Mouse (Mus musculus) splenic B cell, adult 2 months (primary cell): ENCODE measurements around the gene Tbc1d10c.

Source experiments
- DNase-seq: peaks from one replicate; pipeline ENCODE4 v3.0.0-alpha.2; 2011; ENCODE audit warnings: low read depth, low spot score
- H3K27me3 ChIP-seq: 2 replicates; pipeline ENCODE4 v1.6.1; 2012; ENCODE audit warnings: mild to moderate bottlenecking, low read length, moderate library complexity, mixed read lengths; ENCODE audit not compliant: control insufficient read depth, poor library complexity, insufficient read depth, severe bottlenecking
- H3K36me3 ChIP-seq: 2 replicates; pipeline ENCODE4 v1.6.1; 2012; ENCODE audit warnings: mild to moderate bottlenecking, low read length, moderate library complexity, mixed read lengths; ENCODE audit not compliant: control insufficient read depth, poor library complexity, insufficient read depth, severe bottlenecking

The Tbc1d10c gene

DNA sequence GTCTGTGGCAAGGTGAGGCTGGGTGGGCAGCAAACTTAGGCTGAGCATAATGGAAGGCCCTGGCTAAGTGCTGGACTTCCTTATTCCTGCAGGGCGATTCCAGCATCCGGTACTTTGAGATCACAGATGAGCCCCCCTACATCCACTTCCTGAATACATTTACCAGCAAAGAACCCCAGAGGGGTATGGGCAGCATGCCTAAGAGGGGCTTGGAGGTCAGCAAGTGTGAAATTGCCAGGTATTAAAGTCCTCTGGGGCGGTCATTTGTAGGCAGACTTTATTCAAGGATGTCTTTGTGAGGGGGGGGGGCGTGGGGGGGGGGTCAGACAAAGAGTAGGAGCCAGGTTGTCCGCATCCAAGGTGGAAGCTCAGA lies 39.6 kb downstream of the Tbc1d10c start:
- H3K36me3 ChIP-seq: peaks cover 10% of the 10 kb centered on the region
- no peaks in the 10 kb centered on the region for H3K27me3 ChIP-seq
- DNase-seq: no peak

- Histone ChIP-seq H3K36me3 (peaks cover 7% of the 10 kb centered on the region; the same call in 1 of the 2 replicates), H3K27me3 (no peaks in the 10 kb centered on the region)
- no peak for DNase-seq
Measured at GRCm38 (mm10) chr19:4150567-4151487, 40.3 kb downstream of the Tbc1d10c start.

DNA sequence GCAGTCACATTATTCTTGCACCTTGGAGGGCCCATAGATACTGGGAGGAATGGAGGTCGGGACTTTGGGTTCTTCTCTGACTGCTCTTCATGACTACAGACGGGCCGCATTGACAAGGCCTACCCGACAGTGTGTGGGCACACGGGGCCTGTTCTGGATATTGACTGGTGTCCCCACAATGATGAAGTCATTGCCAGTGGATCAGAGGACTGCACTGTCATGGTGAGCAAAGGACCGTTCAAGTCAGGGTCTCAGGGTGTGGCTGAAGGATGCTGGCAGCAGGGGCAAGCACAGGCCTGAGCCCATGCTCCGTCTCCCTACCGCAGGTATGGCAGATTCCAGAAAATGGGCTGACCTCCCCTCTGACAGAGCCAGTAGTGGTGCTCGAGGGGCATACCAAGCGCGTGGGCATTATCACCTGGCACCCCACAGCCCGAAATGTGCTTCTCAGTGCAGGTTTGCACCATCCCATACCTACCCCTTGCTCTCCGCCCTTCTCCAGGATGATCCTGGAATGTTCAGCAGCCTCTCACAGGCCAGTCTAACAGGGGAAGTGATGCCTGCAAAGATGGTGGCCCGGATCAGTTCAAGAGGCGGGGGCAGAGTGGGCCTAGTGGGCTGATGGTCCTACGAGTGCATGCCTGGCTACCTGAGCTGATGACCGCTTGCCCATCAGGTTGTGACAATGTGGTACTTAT lies 41.2 kb downstream of the Tbc1d10c start:
- no peak for DNase-seq
- peaks cover 3% of the 10 kb centered on the region; the same call in 1 of the 2 replicates for H3K36me3 ChIP-seq
- H3K27me3 ChIP-seq: no peaks in the 10 kb centered on the region

DNA sequence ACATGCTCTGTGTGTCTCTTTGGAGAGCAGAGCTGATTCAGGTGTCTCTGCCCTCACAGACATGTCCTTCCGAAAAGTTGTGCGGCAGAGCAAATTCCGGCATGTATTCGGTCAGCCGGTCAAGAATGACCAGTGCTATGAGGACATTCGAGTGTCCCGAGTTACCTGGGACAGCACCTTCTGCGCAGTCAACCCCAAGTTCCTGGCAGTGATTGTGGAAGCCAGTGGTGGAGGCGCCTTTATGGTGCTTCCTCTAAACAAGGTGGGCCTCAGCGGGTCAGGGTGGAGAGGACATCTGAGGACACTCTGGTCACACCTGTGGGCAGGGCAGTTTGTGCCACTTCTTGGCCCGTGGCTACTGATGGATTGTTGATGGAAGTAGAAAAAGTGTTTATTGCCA lies 41.8 kb downstream of the Tbc1d10c start:
- no peak for DNase-seq
- H3K36me3 ChIP-seq: peaks cover 3% of the 10 kb centered on the region; the same call in 1 of the 2 replicates
- H3K27me3 ChIP-seq: no peaks in the 10 kb centered on the region

DNA sequence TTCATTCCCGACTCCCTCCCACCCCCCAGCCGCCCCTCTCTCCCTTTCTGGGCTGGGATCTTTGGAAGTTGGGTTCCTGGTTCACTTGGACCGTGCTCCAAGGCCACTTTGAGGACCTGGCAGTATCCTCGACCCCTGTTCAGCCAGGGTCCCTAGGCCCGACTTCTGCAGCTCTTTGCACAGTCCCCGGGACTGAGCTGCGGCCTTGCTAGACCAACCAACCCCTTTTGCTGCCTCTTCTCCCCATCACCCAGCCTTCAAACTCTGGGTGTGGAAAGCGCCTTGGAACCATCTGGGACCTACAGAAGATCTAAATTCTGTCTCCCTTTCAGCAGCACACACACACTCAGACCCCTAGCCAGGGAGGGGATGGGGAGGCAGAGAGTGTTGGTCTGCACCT lies 42.3 kb downstream of the Tbc1d10c start:
- H3K27me3 ChIP-seq: no peaks in the 10 kb centered on the region
- peak; percentile 42 for DNase-seq
- peaks cover 3% of the 10 kb centered on the region; the same call in 1 of the 2 replicates for H3K36me3 ChIP-seq

DNA sequence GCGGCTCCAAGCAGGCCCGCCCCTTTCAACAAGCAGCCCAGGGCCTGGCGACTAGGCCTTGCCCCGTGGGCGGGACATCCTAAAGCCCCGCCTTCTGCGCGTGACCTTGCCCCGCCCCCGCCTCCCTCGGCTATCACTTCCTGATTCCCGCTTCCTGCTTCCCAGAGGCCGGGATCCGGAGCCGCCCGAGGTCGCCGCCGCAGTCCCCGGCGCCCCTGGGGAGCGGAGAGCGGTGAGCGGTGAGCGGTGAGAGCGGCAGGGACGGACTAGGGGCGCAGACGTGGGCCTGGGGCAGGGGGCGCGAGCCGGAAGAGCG lies 42.6 kb downstream of the Tbc1d10c start, which contains the start of gene Coro1b:
Gene Coro1b, plus strand, starts transcription at position 129 of the 316 bp plus-strand sequence.
- H3K36me3 ChIP-seq: peaks cover 3% of the 10 kb centered on the region; the same call in 1 of the 2 replicates
- H3K27me3 ChIP-seq: no peaks in the 10 kb centered on the region
- DNase-seq: peak; percentile 89

DNA sequence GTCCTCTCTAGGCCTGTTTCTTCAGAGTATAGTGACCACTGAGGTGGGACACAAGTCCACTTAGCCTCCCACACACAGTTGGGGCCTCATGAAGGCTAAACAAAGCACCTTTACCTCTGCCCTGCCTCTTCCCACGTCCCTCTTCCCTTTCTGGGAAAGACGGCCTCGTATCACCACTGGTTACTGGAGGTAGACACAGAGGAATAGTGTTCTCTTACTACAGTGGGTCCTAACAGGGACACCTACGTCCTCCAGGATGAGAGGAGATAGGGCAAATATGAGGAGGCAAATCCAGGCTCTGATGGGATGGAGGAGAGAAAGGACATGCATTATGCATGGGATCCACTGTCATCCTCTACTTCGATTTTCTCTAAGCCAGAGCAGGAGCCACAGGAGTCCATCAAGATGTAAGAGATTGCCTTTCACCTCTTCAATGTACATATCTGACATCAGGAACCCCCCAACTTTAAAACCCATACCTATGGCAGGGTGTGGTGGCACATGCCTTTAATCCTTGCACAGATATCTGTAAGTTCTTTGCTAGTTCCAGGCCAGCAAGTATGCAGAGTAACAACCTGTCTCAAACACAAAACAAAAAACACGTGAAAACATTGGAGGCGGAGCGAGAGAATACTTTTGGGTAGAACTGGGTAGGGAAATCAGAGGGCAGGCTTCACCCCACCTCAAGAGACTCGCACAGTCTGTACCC lies 43.1 kb downstream of the Tbc1d10c start:
- no peak for DNase-seq
- peaks cover 3% of the 10 kb centered on the region; the same call in 1 of the 2 replicates for H3K36me3 ChIP-seq
- no peaks in the 10 kb centered on the region for H3K27me3 ChIP-seq

DNA sequence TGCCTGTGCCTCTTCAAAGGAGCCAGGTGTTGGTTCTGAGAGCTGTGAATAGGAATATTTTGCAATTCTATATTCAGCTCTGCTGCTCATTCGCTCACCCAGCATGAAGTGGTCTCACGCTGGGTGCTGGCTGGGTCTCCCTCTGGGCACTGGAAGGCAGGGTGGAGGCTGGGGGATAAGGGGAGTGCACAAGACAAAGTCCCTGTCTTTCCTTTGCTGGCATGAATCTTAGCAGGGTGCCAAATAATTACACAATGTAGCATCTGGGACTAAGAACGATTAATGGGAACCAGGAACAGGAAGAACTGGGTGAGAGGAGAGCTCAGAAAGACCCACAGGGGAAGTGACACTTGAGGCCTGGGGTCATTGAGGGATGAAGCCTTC lies 44.1 kb downstream of the Tbc1d10c start:
- Histone ChIP-seq H3K36me3 (peaks cover 3% of the 10 kb centered on the region; the same call in 1 of the 2 replicates), H3K27me3 (no peaks in the 10 kb centered on the region)
- no peak for DNase-seq

DNA sequence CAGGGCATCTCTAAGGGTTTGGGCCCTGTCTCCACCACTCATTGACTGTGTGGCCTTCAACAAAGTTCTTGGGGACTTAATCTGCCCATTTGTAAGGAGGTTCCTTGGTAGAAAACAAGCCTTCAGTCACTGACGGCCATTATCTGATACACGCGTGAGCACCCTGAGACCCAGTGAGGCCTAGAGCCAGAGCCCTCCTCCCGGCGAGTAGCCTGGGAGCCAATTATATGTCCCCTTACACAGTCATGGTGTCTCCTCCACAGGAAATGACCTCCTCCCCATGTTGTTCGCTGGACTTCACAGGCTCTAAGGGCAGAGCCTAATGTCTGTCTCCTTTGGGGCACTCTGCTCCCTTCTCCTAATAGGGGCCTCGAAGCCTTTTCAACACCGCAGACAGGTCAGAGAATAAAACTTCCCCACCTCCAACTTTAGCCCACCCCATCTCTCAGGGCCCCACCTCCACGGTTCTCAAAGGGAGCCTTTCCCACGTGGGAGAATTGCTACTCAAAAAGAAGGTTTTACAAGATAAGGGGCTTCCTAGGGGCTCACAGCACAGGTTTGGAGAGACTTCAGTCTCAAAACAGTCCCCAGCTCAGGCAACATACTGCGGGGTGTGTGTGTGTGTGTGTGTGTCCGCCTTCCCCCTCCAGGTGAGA lies 44.6 kb downstream of the Tbc1d10c start:
- DNase-seq: no peak
- Histone ChIP-seq H3K36me3 (peaks cover 3% of the 10 kb centered on the region; the same call in 1 of the 2 replicates), H3K27me3 (no peaks in the 10 kb centered on the region)

DNA sequence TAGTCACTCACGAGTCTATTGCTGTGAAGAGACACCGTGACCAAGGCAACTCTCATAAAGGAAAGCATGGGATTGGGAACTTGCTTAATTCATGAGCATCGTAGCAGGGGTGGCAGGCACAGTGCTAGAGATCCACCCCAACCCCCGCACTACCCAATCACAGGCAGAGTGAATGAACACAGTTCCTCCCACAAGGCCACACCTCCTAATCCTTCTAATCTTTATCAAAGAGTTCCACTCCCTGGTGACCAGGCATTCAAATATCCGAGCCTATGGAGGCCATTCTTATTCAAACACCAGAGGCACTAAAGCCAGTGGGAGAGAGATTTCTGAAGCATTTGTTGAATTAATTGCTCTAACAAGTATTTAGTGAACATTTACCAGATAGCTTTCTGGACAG lies 45.1 kb downstream of the Tbc1d10c start:
- DNase-seq: no peak

DNA sequence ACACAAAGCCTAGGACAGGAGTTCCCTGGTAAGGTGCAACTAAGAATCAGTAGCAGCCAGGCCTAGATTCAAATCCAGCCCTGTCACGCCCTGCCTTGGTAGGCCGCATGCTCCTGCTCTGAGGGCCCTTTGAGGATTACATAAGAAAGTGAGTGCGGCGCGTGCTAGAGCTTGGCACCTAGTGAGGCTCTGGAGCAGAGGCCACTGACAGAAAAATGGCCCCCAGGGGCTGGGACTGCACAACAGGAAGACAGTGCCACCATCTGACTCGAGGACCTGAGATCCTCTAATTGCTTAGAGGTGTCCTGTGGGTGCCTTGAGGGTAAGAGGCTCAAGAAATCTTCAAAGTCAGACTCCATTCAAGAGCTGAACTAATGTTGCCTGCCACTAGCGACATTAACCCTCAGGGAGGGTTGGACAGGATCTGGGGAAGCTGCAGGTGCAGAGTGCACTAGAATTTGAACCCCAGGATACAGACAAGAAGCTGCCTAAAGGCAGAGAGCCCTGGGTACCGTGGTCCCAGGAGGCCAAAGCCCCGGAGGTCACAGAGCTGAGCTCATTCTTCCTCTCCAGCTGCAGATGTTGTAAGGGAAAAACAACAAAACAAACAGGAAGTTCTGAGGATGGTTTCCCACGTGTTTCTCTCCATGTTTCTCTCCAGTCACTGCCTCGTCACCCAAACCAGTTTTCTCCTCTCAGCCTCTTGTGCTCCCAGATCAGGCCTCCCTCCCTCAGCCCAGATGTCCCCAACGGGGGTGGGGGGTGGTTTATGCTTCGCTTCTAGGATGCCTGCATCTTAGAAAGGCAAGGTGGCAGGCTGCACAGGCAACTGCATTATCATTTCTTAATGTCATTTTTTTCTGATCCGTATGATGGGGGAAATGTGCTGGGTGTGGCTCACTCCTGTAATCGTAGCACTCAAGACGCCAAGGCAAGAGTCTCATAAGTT lies 46.3 kb downstream of the Tbc1d10c start:
- no peaks in the 10 kb centered on the region for H3K27me3 ChIP-seq
- DNase-seq: peak; percentile 64

More for the DNA sequence above, 45.1 kb downstream of the Tbc1d10c start:
- Histone ChIP-seq H3K36me3 (peaks cover 3% of the 10 kb centered on the region; the same call in 1 of the 2 replicates), H3K27me3 (no peaks in the 10 kb centered on the region)

DNA sequence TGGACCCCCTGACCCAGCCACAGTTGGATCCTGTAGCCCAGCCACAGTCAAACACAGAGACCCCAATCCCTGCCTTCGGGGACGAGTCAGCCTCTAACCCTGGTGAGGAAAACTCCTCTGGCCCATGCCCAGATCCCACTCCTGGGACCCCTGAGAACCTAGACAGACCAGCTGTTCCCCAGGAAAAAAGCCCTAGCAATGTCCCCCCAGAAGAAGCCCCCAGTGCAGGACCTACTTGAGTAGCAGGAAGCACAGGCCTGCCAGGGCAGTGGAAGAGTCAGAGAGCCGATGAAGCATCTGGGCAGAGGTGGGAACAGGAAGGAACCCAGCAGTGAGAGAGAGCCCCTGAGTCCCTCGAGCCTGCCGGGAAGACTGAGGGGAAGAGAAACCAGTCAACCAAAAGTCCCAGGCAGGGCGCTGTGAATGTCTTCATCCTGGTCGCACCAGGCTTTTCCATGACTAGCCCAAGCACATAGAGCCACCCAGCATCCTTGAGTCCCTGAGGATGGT lies 47.3 kb downstream of the Tbc1d10c start, which contains the start of gene Cabp4:
Gene Cabp4, minus strand, starts transcription at position 275 of the 510 bp plus-strand sequence.
- Histone ChIP-seq H3K27me3 (no peaks in the 10 kb centered on the region), H3K36me3 (no peaks in the 10 kb centered on the region)
- DNase-seq: peak; percentile 33

More for the DNA sequence above, 46.3 kb downstream of the Tbc1d10c start:
- H3K36me3 ChIP-seq: no peaks in the 10 kb centered on the region

DNA sequence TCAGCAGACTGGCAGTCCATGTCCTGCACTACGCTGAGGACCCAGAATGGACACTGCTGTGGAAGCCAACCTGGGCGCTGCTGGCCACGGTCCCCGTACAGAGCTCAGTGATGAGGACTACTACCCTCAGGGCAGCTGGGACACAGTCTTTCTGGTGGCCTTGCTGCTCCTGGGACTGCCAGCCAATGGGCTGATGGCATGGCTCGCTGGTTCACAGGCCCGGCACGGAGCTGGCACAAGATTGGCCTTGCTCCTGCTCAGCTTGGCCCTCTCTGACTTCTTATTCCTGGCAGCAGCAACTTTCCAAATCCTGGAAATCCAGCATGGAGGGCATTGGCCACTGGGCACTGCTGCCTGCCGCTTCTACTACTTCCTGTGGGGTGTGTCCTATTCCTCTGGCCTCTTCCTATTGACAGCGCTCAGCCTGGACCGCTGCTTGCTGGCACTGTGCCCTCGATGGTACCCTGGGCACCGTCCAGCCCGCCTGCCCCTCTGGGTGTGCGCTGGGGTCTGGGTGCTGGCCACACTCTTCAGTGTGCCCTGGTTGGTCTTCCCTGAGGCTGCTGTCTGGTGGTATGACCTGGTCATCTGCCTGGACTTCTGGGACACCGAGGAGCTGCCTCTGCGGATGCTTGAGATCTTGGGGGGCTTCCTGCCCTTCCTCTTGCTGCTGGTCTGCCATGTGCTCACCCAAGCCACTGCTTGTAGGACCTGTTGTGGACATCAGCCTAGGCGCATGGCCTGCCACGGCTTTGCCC lies 48.5 kb downstream of the Tbc1d10c start:
- Histone ChIP-seq H3K36me3 (no peaks in the 10 kb centered on the region), H3K27me3 (no peaks in the 10 kb centered on the region)
- DNase-seq: no peak
